Mouse (Mus musculus) limb, embryonic 14.5 days (tissue): ENCODE data around the gene Slc22a1. TPM values are rescaled to one million over a fixed set of nuclear protein-coding genes. Genes with fewer than 3 reads are reported as not detected.

ENCODE experiments used
- ATAC-seq: fragments of 200-750 bp; cut with Nextera tagmentation; 2 replicates; pipeline ENCODE4 v1.8.0; 2017; ENCODE audit warnings: low read depth, moderate number of reproducible peaks, moderate TSS enrichment; ENCODE audit not compliant: low FRiP score
- DNase-seq: peaks from one replicate; pipeline ENCODE4 v3.0.0-alpha.2; 2015; ENCODE audit warnings: low spot score
- H3K27ac ChIP-seq: fragments of 300-500 bp; sonication (generic); replicated peaks from 2 replicates; pipeline ENCODE4 v1.5.1; 2014; ENCODE audit warnings: low read depth, mild to moderate bottlenecking, low read length, moderate library complexity, mixed read lengths
- H3K27me3 ChIP-seq: fragments of 300-500 bp; sonication (generic); 2 replicates; pipeline ENCODE4 v1.6.1; 2014; ENCODE audit warnings: low read length, mixed read lengths; ENCODE audit not compliant: control insufficient read depth, insufficient read depth
- H3K36me3 ChIP-seq: fragments of 300-500 bp; sonication (generic); 2 replicates; pipeline ENCODE4 v1.6.1; 2014; ENCODE audit warnings: mild to moderate bottlenecking, low read length, moderate library complexity, mixed read lengths; ENCODE audit not compliant: control insufficient read depth, insufficient read depth
- H3K4me1 ChIP-seq: fragments of 300-500 bp; sonication (generic); 2 replicates; pipeline ENCODE4 v1.6.1; 2014; ENCODE audit warnings: antibody characterized with exemption, low read length, mixed read lengths; ENCODE audit not compliant: control insufficient read depth, insufficient read depth
- H3K4me2 ChIP-seq: fragments of 300-500 bp; sonication (generic); replicated peaks from 2 replicates; pipeline ENCODE4 v1.6.1; 2014; ENCODE audit warnings: low read depth, mild to moderate bottlenecking, low read length, moderate library complexity; ENCODE audit not compliant: severe bottlenecking
- H3K4me3 ChIP-seq: fragments of 300-500 bp; sonication (generic); replicated peaks from 2 replicates; pipeline ENCODE4 v1.5.1; 2014; ENCODE audit warnings: low read length
- H3K9ac ChIP-seq: fragments of 300-500 bp; sonication (generic); 2 replicates; pipeline ENCODE4 v1.6.1; 2014; ENCODE audit warnings: mild to moderate bottlenecking, low read depth, low read length, moderate library complexity; ENCODE audit not compliant: severe bottlenecking
- H3K9me3 ChIP-seq: fragments of 300-500 bp; sonication (generic); 2 replicates; pipeline ENCODE4 v1.6.1; 2016; ENCODE audit warnings: low read length; ENCODE audit not compliant: control insufficient read depth
- POLR2A ChIP-seq: fragments of 200-500 bp; IDR thresholded peaks from 2 replicates; pipeline ENCODE4 v1.8.0; 2012; ENCODE audit warnings: inconsistent platforms, mild to moderate bottlenecking, moderate library complexity, borderline replicate concordance; ENCODE audit not compliant: insufficient read depth, insufficient read length; ENCODE audit errors: extremely low read depth
- WGBS: fragments of 180-500 bp; shearing (Covaris S2); extraction: QIAGEN DNeasy Blood & Tissue Kit; methylation state at CpG from one replicate; pipeline ENCODE4 v1.1.7; 2014; 5-methylcytosine and 5-hydroxymethylcytosine counted together
- polyA plus RNA-seq, 2 experiments: library from polyadenylated mRNA; depleted of rRNA in 1 of 2; stranded (reverse) in 1 of 2; unstranded in 1 of 2; fragments of >200 nt; fragmentation: Nextera tagmentation in 1 of 2; extraction: Ambion mirVana in 1 of 2; gene quantifications; 2 replicates each; pipeline versions ENCODE4 v1.2.1 to v1.2.3; 2012 to 2014

Gene Slc22a1
- polyA plus RNA-seq, 2 experiments: 0.14 TPM; not detected in 1

- H3K4me3 ChIP-seq: no peak overlapping the region
- no peak overlapping the region for H3K4me2 ChIP-seq
- ATAC-seq: no peak
- DNase-seq: no peak
- peaks cover 3% of the 10 kb centered on the region; the same call in 1 of the 2 replicates for H3K4me1 ChIP-seq
- no peak overlapping the region for H3K9ac ChIP-seq
- H3K27me3 ChIP-seq: no peaks in the 10 kb centered on the region
- H3K36me3 ChIP-seq: no peaks in the 10 kb centered on the region
- whole genome bisulfite sequencing: 74% methylated on average over 8 of the region's 8 CpGs
- TF ChIP-seq POLR2A: no peak
- no peaks in the 10 kb centered on the region for H3K9me3 ChIP-seq
- H3K27ac ChIP-seq: no peak overlapping the region
Observed at GRCm38 (mm10) chr17:12664156-12664555, 11.5 kb downstream of the Slc22a1 start.

- ATAC-seq (no peak), DNase-seq (peak; percentile 65)
Observed at GRCm38 (mm10) chr17:12660572-12661260, 14.9 kb downstream of the Slc22a1 start.

GRCm38 (mm10) chr17:12659233-12659632, 16.4 kb downstream of the Slc22a1 start:
- 92% methylated on average over 10 of the region's 10 CpGs for WGBS
- H3K36me3 ChIP-seq: no peaks in the 10 kb centered on the region
- no peaks in the 10 kb centered on the region for H3K9me3 ChIP-seq
- H3K9ac ChIP-seq: no peak overlapping the region
- no peaks in the 10 kb centered on the region for H3K27me3 ChIP-seq
- no peak overlapping the region for H3K27ac ChIP-seq
- no peak overlapping the region for H3K4me2 ChIP-seq
- TF ChIP-seq POLR2A: no peak
- no peak overlapping the region for H3K4me3 ChIP-seq
- DNase-seq: no peak
- no peaks in the 10 kb centered on the region for H3K4me1 ChIP-seq
- no peak for ATAC-seq

More at GRCm38 (mm10) chr17:12660572-12661260, 14.9 kb downstream of the Slc22a1 start:
- H3K4me2 ChIP-seq: no peak overlapping the region
- WGBS: 65% methylated on average over 13 of the region's 13 CpGs
- no peaks in the 10 kb centered on the region for H3K4me1 ChIP-seq
- H3K9ac ChIP-seq: no peak overlapping the region
- H3K4me3 ChIP-seq: no peak overlapping the region
- no peak for TF ChIP-seq POLR2A
- no peaks in the 10 kb centered on the region for H3K27me3 ChIP-seq
- no peaks in the 10 kb centered on the region for H3K9me3 ChIP-seq
- no peaks in the 10 kb centered on the region for H3K36me3 ChIP-seq
- no peak overlapping the region for H3K27ac ChIP-seq

GRCm38 (mm10) chr17:12658784-12659183, 16.8 kb downstream of the Slc22a1 start:
- H3K4me3 ChIP-seq: no peak overlapping the region
- no peaks in the 10 kb centered on the region for H3K4me1 ChIP-seq
- H3K36me3 ChIP-seq: no peaks in the 10 kb centered on the region
- no peaks in the 10 kb centered on the region for H3K27me3 ChIP-seq
- DNase-seq (no peak), ATAC-seq (no peak)
- no peak overlapping the region for H3K4me2 ChIP-seq
- H3K27ac ChIP-seq: no peak overlapping the region
- WGBS: 82% methylated on average over 7 of the region's 7 CpGs
- H3K9me3 ChIP-seq: no peaks in the 10 kb centered on the region
- no peak for TF ChIP-seq POLR2A
- no peak overlapping the region for H3K9ac ChIP-seq

- Histone ChIP-seq H3K4me1 (no peaks in the 10 kb centered on the region), H3K9ac (no peak overlapping the region), H3K27ac (no peak overlapping the region), H3K9me3 (no peaks in the 10 kb centered on the region), H3K4me2 (no peak overlapping the region), H3K4me3 (no peak overlapping the region), H3K27me3 (no peaks in the 10 kb centered on the region), H3K36me3 (no peaks in the 10 kb centered on the region)
- no peak for TF ChIP-seq POLR2A
- 76% methylated on average over 7 of the region's 7 CpGs for WGBS
- no peak for DNase-seq
- ATAC-seq: no peak
Observed at GRCm38 (mm10) chr17:12655826-12656225, 19.8 kb downstream of the Slc22a1 start.
